Mouse (Mus musculus): ENCODE data around the gene Otulin.

The Otulin gene

DNA sequence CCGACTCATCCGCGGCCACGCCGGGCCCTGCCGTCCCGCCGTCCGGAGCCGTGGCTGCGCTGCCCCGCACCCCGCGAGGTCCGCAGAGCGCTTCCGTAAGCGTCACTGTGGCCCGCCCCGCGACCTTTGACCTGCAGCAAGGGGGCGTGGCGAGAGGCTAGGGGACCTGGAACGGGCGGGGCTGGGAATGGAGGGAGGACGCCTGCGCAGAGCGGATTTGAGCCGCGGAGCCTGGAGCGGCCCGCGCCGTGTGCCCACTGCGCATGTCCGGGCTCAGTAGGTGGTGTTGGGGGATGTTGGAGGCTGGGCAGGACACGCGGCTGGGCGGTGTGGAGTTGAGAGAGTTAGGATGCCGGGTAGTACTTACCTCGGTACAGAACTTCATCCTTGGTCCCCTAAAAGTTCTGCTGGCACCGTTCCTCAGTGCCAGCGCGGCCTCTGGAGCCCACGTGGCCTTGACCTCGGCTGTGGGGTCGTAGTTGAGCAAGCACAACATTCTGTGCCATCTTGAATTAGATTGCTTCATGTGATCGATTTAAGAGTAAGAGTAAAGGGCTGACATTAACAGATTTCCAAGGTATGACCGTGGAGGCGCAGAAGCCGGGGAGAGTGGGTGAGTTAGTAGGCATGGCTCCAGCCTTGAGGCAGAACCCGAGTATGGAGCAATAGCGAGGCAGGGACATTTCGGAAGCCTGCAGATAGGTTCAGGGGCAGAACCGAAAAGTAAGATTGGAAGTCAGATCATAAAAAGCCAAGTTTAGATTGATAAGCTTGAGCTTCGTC lies at the start of gene Otulin:
TSS of gene Otulin (minus strand) at position 93 of the 783 bp plus-strand sequence.
- peak; percentile 97 for ATAC-seq (ENCODE audit: low TSS enrichment)

- ATAC-seq (ENCODE audit: low TSS enrichment) = no peak
These were observed 48.0 kb upstream of the Otulin start for GRCm38 (mm10) chr15:27678511-27678910.

- ATAC-seq (ENCODE audit: low TSS enrichment) = no peak
These were observed 47.3 kb upstream of the Otulin start for GRCm38 (mm10) chr15:27677801-27678200.

GRCm38 (mm10) chr15:27676211-27676610 lies 45.7 kb upstream of the Otulin start:
- no peak for ATAC-seq (ENCODE audit: low TSS enrichment)

DNA sequence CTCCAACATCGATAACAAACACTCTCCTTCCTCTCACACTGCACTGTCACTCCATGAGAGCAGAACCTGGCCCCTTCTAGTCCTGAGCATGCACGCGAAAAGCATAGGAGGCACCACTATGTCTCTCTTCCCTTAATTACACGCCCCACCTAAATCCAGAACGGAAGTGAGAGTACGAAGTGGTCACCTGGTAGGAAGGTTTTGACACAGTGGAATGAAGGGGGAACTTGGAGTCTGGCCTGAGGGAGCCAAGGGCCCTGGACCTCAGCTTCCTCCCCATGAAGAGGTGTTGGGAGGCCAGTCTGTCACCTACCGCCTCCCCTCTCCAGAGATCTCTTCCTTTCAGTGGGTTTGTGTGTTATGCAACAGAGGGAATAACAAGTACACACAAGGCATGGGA lies 44.6 kb upstream of the Otulin start:
- no peak for ATAC-seq (ENCODE audit: low TSS enrichment)

GRCm38 (mm10) chr15:27674041-27674440 lies 43.5 kb upstream of the Otulin start:
- ATAC-seq (ENCODE audit: low TSS enrichment) = no peak

GRCm38 (mm10) chr15:27673151-27673550 lies 42.7 kb upstream of the Otulin start:
- no peak for ATAC-seq (ENCODE audit: low TSS enrichment)

DNA sequence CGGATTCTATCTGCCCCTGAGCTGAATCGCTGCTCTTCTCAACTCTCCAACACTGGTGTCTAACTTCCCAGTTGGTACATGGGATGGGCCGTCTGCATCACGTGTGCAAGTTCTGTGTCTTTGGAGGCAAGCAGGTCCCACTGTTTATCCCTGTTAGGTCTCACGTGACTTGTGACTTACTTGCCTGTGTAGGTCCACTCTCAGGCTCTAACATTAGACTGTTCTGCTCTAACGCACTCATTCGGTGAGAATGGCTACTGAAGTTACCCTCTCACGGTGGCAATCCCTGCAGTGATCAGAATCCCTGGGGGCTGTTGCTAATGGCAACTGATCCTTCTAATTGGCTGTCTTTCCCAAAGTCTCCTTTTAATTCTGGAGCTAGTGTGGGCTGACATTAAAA lies 41.8 kb upstream of the Otulin start:
- ATAC-seq (ENCODE audit: low TSS enrichment) = no peak

- ATAC-seq (ENCODE audit: low TSS enrichment) = no peak
These were observed 41.2 kb upstream of the Otulin start for GRCm38 (mm10) chr15:27671612-27672245.

GRCm38 (mm10) chr15:27670708-27671107 lies 40.2 kb upstream of the Otulin start:
- no peak for ATAC-seq (ENCODE audit: low TSS enrichment)

GRCm38 (mm10) chr15:27669931-27670411 lies 39.5 kb upstream of the Otulin start:
- no peak for ATAC-seq (ENCODE audit: low TSS enrichment)

DNA sequence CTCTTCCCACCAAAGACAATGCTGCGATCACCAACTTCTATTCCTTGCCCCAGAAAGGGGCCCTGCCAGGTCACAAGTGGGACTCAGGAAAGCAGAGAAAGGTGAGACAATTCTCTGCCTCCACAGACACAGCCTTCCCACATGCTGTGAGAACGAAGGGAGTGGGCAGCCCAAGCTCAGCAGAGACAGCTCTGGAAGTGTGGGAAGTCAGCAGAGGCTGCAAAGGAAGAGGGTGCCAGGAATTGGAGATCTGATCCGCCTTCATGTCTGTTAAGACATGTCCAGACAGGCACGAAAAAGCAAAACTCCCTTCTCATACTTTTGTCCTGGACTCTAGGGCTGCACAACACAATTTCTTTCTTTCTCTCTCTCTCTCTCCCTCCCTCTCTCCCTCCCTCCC lies 38.8 kb upstream of the Otulin start:
- ATAC-seq (ENCODE audit: low TSS enrichment) = peak; percentile 93

GRCm38 (mm10) chr15:27668557-27668956 lies 38.1 kb upstream of the Otulin start:
- no peak for ATAC-seq (ENCODE audit: low TSS enrichment)

DNA sequence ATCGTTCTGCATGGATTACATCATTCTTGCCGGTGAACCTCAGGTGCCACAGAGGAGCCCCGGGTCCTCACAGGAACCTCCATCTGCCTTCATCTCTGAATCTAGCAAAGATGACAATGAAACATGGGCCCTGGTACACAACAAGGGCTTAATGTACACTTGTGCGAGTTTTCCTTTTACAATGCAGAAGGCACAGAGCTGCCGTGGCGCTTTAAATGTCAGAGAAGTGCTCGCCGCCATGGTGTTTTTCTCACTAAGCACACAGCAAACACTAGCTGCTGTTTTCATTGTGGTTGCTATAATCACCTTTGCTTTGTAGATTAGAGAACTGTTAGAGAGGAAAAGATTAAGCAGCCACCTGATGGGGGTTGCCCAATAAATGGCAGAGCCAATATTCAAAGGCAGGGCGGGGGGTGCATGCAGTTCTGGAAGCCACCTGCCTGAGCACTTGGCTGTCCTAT lies 37.5 kb upstream of the Otulin start:
- no peak for ATAC-seq (ENCODE audit: low TSS enrichment)

DNA sequence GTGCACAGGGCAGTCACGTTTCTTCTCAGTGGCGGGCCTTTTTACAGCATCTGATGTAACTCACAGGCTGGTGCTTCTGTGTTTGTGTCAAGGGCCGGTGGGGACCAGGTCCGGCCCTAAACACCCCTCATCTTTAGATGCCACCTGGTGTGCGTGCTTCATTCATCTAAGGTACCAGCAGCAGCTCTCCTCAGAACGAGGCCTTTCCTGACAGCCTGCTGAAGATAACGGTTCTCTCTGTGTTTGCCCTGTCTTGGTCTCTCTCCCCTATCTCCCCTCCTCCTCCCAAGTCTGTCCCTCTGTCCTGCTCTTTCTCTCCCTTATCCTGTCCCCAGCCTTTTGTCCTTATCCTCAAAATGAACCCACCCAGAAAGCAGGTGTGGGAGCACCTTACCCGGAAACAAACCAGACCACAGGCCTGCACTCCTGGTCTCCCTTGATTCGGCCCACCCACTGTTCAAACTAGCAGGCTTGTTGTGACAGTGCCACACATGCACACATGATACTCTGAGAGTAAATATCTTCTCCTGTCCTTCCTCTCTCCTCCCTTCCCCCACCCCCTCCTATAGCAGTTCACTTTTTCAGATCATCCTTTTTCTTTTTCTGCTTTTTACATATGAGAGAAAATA lies 36.5 kb upstream of the Otulin start:
- no peak for ATAC-seq (ENCODE audit: low TSS enrichment)

DNA sequence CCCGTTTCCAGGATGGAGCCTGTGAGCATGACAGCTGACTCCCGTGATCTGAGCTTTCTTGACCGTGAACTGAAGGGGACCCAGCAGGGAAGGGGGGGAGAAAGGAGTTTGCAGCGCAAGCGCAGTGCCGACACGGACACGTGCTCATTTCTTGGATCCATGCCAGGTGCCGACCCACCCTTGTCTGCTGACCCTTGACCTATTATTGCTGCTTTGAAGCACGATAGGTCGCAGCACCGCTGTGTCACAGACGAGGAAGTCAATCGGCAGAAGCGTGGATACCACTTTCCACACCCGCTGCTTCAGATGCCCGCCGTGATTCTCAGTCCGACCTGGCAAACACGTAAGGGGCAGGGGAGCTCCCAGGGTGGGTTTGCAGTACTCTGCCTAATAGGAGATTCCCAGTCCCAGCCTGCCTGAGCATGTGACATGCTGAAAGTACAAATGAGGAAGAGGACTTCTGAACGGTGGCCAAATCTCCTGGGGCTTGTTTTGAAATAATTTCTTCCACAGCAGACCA lies 35.0 kb upstream of the Otulin start:
- no peak for ATAC-seq (ENCODE audit: low TSS enrichment)

DNA sequence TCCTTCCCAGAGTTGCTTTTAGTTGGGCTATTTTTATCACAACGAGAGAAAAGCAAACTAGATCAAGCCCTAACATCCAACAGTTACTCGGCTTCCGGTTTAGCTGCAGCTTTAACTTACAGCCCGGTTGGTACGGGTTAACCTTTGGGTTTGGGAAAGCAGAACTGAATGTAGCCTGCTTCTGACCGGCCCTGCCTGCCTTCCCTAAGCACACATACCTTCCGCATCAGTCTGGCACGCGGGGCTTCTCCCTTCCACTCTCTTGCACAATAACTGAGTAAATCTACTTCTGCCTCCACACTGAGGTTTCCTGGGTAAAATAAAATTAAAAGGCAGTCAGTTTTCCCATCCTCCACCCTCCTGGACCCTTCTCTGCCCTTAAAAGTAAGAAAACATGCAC lies 33.6 kb upstream of the Otulin start:
- no peak for ATAC-seq (ENCODE audit: low TSS enrichment)

- no peak for ATAC-seq (ENCODE audit: low TSS enrichment)
These were observed 32.2 kb upstream of the Otulin start for GRCm38 (mm10) chr15:27662699-27663098.

GRCm38 (mm10) chr15:27661696-27662095 lies 31.2 kb upstream of the Otulin start:
- no peak; the same call in 1 of the 2 replicates for ATAC-seq (ENCODE audit: low TSS enrichment)

DNA sequence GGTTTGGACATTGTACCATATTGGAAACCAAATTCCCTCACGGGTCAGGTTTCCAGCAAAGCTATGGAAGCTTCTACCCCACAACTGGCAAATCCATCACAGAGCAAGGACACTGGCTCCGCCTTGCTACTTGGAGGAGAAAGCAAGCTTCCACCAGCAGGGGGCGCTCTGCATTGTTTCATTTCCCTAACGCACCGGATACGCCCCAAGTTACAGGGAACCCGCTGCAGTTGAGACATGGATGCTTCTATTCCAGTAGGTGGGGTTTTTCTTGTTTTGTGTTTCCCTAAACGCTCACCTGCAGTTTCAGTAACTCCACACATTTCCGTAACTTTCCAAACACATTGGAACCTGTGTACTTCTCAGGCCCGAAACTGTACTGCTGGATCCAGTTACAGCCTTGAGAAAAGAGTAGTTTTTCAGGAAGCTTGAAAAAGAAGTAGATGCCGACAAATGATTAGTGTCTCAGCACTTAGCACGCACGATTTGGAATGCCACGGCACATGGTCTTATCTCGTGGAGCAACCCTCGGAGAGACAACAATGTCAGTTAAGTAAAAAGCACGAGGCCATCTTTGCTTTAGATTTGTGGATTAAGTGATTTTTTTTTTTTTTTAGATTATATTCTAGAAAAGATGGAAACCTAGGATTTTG lies 29.2 kb upstream of the Otulin start:
- peak; percentile 96 for ATAC-seq (ENCODE audit: low TSS enrichment)

- ATAC-seq (ENCODE audit: low TSS enrichment) = no peak; the same call in 1 of the 2 replicates
These were observed 28.6 kb upstream of the Otulin start for GRCm38 (mm10) chr15:27659143-27659542.

DNA sequence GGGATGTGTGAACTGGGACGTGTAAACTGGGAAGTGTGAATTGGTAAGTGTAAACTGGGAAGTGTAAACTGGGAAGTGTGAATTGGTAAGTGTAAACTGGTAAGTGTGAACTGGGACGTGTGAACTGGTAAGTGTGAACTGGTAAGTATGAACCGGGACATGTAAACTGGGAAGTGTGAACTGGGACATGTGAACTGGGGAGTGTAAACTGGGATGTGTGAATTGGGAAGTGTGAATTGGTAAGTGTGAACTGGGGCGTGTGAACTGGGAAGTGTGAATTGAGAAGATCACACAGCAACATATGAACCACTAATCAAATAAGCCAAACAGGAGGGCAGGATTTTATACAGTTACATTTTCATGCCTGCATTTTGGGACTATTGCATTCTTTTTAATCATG lies 27.9 kb upstream of the Otulin start:
- no peak for ATAC-seq (ENCODE audit: low TSS enrichment)
